Mouse (Mus musculus): ENCODE data around the gene Rbm44.

Rbm44 gene

GRCm38 (mm10) chr1:91144813-91145212, at the start of gene Rbm44:
TSS of gene Rbm44 (plus strand) at chr1:91145089.
- DNase-seq (ENCODE audit: extremely low spot score, low spot score), result no peak

DNA sequence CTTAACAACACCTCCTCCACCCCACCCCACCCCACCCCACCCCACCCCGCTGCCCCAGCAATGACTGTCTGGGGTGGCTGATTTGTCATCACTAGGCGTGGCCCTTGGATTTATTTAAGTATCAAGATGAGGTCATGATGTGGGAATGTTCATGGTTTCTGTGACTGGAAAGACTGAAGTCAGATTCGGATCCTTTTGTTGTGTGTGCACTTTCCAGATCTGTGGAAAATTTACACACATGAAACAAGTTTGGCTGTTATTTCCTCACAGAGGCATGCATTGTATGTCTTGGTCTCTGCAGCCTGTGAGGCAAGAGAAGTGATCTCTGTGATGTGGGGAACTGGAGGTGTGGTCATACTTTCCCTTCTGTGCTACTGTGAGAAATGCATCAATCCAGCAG, 49.6 kb upstream of the Rbm44 start:
- no peak for DNase-seq (ENCODE audit: extremely low spot score, low spot score)

DNA sequence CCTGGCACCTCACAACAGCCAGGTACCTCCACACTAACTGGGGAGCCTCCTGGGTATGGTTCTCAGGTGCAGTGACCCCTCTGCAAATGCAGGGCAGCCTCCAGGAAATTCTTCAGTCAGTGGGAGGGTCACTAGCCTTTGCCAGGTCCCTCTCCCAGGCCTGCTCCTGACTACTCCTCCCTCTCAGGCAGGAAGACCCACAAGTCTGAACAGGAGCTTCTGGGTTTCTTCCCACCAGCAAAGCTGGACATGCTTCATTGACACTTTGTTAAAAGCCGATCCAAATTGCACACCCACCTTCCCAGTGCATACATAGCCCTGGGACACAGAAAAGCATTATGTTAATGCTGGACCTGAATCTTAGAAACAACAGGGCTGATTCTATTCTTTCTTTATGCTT, 49.0 kb upstream of the Rbm44 start:
- no peak for DNase-seq (ENCODE audit: extremely low spot score, low spot score)

DNA sequence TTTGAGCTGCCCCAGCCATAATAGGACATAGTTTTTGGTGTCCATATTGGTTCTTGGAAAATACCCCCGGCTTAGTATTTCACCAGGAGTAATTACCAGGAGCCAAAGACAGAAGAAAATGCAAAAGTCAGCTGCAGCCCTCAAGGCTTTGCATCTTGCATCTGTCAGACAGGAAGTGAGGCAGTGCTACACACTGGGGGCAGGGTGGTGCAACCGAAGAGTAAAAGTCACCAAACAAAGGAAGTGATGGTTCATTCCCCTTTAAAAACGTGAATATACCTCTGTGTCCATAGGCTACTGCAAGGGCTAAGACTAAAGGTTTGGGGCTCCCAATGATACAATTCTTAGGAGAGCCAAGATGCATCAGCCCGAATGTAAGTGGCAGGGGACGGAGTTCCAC, 48.4 kb upstream of the Rbm44 start:
- no peak for DNase-seq (ENCODE audit: extremely low spot score, low spot score)

DNA sequence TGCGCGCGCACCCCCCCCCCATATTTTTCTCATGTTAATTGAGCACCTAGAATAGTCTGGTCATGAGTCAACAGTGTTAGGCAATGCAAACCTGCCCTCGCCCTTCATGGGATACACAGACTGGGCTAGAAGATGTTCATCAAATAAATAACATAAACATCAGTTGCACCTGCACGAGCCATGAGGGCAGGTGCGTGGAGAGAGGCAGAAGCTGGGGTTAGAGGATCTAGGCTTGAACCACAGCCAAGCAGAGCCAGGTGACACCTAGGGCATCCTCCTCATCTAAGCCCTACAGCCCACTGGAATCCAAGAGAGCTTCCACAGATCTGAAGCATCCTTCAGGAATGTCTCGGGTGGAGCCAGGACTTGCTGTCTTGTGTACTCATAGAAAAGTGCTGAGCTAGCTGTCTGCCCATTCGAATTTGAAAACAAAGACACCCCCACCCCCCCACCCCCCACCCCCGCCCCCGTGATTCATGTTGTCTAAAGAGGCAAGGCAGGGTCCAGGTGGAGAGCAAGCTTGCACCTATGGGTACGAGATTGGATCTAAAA, 47.5 kb upstream of the Rbm44 start:
- DNase-seq (ENCODE audit: extremely low spot score, low spot score), result no peak

DNA sequence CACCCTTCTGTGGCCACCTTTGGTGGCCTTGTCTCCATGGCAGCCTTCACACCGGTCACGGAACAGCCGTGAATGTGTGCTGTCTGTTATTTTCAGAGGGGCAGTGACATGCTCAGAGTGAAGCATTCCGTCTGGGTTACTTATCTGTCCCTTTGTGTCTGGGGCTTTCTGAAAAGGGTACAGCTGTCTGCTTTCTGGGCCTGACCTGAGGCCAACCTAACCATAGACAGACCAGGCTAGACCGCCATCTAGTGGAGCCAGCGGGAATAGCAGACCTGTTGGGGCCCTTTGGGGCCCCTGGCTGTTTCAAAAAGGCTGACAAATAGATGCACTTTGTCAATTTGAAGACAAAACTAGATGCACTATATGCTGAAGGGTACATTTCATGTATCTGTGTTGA, 46.0 kb upstream of the Rbm44 start:
- peak; percentile 75 for DNase-seq (ENCODE audit: extremely low spot score, low spot score)

GRCm38 (mm10) chr1:91101709-91102440, 43.0 kb upstream of the Rbm44 start:
- DNase-seq (ENCODE audit: extremely low spot score, low spot score), result no peak

DNA sequence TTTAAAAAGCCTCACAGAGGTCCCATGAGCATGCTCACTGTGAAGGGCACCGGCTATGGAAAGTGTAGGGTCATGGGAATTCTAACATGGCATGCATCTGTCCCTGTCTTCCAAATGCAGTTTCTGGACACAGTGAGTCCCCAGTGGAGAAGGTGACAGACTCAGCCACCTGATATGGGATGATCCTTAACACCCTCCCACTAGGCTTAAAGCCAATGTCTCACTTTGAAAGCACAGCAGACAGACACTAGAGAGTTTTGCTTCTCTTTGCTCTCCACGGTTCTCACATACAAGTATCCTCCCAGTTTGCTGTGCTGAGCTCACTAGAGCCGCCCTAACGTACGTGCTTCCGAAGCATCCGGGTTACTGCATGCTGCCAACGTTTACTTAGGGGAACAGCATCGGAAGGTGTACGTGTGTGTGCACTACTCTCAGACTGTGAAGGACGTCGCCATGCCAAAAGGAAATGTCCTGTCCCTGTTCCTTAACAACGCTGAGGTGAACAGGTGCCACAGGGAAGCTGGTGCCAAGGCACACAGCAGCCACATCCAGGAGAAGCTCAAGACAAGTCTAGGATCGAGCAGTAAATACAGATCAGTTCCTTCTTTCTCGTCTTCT, 41.4 kb upstream of the Rbm44 start:
- no peak for DNase-seq (ENCODE audit: extremely low spot score, low spot score)

- no peak for DNase-seq (ENCODE audit: extremely low spot score, low spot score)
These were observed 37.3 kb upstream of the Rbm44 start for GRCm38 (mm10) chr1:91107548-91107947.

GRCm38 (mm10) chr1:91109302-91109701, 35.6 kb upstream of the Rbm44 start:
- no peak for DNase-seq (ENCODE audit: extremely low spot score, low spot score)

DNA sequence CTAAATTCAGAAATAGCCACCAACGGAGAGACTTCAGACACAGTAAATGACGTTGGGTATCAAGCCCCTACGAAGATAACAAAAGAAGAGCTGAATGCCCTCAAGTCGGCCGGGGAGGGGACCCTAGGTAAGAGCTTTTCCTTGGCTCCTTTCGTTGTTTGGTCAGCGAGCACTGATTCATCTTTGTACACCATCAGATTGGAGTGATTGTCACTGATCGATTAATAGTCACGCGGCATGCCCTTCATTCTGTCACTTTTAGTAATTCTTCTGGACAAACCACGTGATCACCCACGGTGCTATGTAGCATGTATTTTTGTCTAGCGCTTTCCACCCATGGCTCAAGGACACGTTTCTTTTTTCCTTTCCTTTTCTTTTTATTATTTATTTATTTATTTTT, 32.7 kb upstream of the Rbm44 start:
- DNase-seq (ENCODE audit: extremely low spot score, low spot score), result no peak

DNA sequence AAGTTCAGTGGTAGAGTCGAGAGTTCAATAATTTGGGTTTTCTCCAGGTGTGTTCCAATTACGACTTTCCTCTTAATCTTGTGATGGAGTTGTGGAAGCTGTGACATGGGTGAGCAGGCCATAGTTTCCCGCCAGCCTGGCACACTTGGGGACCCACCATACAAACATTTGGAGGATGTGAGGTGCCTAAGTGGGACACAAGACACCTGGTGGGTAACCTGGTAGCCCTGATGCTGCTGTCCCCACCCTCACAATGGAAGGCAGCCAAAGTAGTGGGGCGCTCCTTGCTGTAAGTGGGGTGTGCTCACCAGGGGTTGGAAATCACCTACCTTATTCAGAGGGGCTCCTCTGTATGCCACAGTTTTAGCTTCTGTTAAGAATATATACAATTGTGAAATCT, 32.3 kb upstream of the Rbm44 start:
- DNase-seq (ENCODE audit: extremely low spot score, low spot score), result no peak

DNA sequence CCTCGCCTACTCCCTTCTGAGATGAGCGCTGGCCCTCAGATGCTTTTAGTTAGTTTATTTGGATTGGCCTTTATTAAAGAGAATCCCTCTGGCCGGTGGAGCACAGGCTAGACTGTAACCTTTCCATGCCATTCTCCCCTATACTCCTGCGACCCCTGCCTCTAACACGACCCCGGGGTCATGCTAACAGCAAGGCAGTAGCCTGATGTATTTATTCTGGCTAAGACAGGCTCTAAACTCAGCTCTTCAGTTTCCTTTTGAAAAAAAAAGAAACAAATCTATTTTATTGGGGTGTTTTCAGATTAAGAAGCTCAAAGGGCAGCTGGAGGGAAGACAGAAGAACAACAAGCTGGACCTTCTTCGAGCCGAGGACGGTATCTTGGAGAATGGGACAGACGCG, 22.8 kb upstream of the Rbm44 start:
- DNase-seq (ENCODE audit: extremely low spot score, low spot score), result no peak

DNA sequence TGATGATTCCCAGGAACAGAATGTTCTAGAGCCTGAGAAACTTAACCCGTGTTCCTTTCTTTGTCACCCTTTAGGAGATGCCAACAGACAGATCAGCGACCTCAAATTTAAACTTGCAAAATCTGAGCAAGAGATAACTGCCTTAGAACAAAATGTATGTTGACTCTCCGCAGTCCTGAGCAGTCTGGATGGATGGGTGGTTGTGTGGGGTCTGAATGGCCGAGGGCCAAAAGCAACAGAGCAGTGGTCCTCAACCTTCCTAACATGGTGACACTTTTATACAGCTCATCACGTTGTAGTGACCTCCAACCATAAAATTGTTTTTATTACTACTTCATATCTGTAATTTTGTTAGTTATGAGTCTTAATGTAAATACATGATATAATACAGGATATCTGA, 21.9 kb upstream of the Rbm44 start:
- DNase-seq (ENCODE audit: extremely low spot score, low spot score), result no peak

GRCm38 (mm10) chr1:91123466-91123865, 21.4 kb upstream of the Rbm44 start:
- DNase-seq (ENCODE audit: extremely low spot score, low spot score), result no peak

DNA sequence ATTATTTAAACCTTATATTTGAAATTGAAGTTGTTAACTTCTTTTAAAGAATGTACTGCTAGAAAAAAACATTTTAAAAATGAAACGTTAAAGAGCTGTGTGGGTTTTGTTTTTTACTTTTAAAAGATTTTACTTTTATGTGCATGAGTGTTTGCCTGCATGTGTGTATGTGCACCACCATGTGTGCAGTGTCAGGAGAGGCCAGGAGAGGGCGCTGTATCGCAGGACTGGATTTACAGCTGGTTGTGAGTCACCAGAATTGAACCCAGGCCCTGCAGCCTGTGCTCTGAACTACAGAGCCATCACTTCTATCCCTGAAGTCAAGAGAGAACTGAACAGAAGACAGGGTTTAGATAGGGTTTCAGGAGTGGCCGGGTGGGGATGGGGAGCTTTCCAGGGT, 16.0 kb upstream of the Rbm44 start:
- DNase-seq (ENCODE audit: extremely low spot score, low spot score), result no peak

DNA sequence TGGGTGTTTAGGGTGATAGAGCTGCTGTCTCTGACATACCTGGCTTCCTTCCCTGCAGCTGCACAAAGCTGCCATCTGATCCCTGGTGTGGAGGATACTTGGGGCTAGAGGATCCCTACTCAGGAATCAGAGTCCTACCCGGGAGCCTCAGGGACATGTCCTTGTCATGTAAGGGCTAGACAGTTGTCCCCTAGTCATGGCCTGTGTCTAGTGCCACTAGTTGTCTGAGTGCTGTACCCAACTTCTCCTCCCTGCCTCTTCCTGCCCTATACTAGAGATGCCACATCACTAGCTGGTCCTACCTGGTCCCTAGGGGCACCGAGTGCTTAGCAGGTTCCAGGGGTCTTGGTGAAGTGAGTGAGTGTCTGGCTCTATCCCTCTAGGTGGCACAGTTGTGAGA, 7.9 kb upstream of the Rbm44 start:
- DNase-seq (ENCODE audit: extremely low spot score, low spot score), result no peak

GRCm38 (mm10) chr1:91151509-91151908, 6.6 kb downstream of the Rbm44 start:
- DNase-seq (ENCODE audit: extremely low spot score, low spot score), result no peak

DNA sequence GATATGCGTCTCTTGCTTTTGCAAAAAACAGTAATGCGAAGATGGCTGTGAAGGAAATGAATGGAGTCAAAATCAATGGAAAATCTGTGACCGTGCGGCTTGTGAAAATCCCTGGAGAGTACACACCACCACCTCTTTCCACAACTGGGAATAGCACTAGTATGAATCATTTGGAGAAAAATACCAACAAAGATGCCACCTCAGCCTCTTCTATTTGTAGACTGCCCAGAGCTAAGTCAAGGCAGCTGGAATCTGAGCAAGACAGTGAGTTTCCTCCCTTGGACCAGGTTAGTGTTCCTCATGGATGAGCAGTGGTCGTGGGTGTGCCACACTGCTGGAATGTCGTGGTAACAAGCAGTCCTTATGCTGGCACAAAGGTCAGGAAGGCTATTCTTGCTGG, 21.9 kb downstream of the Rbm44 start:
- DNase-seq (ENCODE audit: extremely low spot score, low spot score), result no peak

DNA sequence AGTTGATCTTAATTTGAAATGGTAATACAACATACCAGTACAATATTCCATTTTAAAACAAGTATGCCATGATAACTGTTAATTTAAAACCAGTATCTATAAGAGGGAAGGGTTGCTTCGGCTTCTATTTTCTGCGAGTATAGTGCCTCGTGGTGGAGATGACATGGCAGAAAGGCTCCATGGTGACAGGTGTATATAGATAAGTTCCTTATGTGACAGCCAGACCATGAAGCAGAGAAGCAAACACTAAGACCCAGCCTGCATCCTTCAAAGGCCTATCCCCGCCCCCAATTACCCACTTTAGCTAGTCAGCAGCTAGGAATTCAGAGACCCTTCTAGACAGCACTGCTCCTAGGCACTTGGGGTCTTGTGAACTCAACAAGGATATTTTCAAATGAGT, 24.3 kb downstream of the Rbm44 start:
- no peak for DNase-seq (ENCODE audit: extremely low spot score, low spot score)

- DNase-seq (ENCODE audit: extremely low spot score, low spot score), result peak; percentile 6
These were observed 29.9 kb downstream of the Rbm44 start for GRCm38 (mm10) chr1:91174796-91175195.

DNA sequence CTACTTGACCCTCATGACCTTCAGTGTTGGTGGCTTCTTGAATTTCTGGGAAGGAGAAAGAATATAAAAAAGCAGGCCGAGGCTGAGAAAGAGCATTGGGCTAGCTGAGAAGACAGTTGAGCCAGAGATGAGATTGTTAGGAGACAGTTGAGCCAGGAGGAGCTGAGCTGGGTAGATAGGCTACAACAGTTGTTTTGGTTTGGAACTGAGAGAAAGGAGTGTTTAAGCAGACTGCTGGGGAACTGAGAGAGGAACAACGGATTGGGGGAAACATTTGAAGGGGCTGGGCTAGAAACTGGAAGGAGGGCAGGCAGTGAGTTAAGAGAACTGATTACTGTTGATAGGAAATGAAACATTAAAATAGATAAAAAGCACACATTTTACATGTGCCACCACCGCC, 31.1 kb downstream of the Rbm44 start:
- DNase-seq (ENCODE audit: extremely low spot score, low spot score), result no peak

- DNase-seq (ENCODE audit: extremely low spot score, low spot score), result peak; percentile 8
These were observed 32.0 kb downstream of the Rbm44 start for GRCm38 (mm10) chr1:91176871-91177270.
